Mouse (Mus musculus) forebrain, embryonic 10.5 days (tissue): ENCODE data around the gene Shisa4. TPM values are rescaled to one million over a fixed set of nuclear protein-coding genes. Genes with fewer than 3 reads are reported as not detected.

Experiments used
- polyA plus RNA-seq: library from polyadenylated mRNA; unstranded; fragments of >200 nt; fragmentation: Nextera tagmentation; extraction: Ambion mirVana; gene quantifications from 2 replicates; pipeline ENCODE4 v1.2.1, GENCODE M21; 2016

Shisa4 gene
- polyA plus RNA-seq, 1 experiment from 2014 or later = 60.5 TPM

Other genes with a start within 250 kb of the Shisa4 start
- 1.9 and 2.3 TPM in 2 replicates for gene Ptpn7, start 242.5 kb downstream of the Shisa4 start, polyA plus RNA-seq
- gene Arl8a, start 228.4 kb downstream of the Shisa4 start, polyA plus RNA-seq = 37.6 and 39.2 TPM in 2 replicates
- gene Gpr37l1, start 207.6 kb downstream of the Shisa4 start, polyA plus RNA-seq = not detected in 2 replicates
- gene Elf3, start 116.7 kb downstream of the Shisa4 start, polyA plus RNA-seq = 3.3 and 4.0 TPM in 2 replicates
- gene Rnpep, start 91.2 kb downstream of the Shisa4 start, polyA plus RNA-seq = 92.3 and 94.5 TPM in 2 replicates
- gene Timm17a, start 61.5 kb downstream of the Shisa4 start, polyA plus RNA-seq = 197 TPM in 2 replicates
- gene Lmod1, start 50.4 kb downstream of the Shisa4 start, polyA plus RNA-seq = 0.36 and 0.41 TPM in 2 replicates
- 193 and 203 TPM in 2 replicates for gene Ipo9, start 55.3 kb upstream of the Shisa4 start, polyA plus RNA-seq
- 25.3 and 28.4 TPM in 2 replicates for gene Nav1, start 232.1 kb upstream of the Shisa4 start, polyA plus RNA-seq